Mouse (Mus musculus): ENCODE measurements around the gene Apol7a. TPM values are rescaled to one million over a fixed set of nuclear protein-coding genes. Genes with fewer than 3 reads are reported as not detected.

Apol7a gene
- total RNA-seq, 2 experiments from 2014 or later, result 0.17 to 0.34 TPM

- DNase-seq, result no peak
- intact Hi-C loops (cut with DNase I), result no loop called here
Measured at GRCm38 (mm10) chr15:77353764-77354163, 45.1 kb downstream of the Apol7a start.

GRCm38 (mm10) chr15:77352863-77353262 lies 46.0 kb downstream of the Apol7a start:
- intact Hi-C loops (cut with DNase I), result no loop called here
- DNase-seq, result no peak

GRCm38 (mm10) chr15:77350117-77350516 lies 48.8 kb downstream of the Apol7a start:
- no peak for DNase-seq
- intact Hi-C loops (cut with DNase I), result no loop called here

- DNase-seq, result no peak
- intact Hi-C loops (cut with DNase I), result no loop called here
Measured at GRCm38 (mm10) chr15:77348146-77348545, 50.8 kb downstream of the Apol7a start.

GRCm38 (mm10) chr15:77344127-77345125 lies 54.5 kb downstream of the Apol7a start:
- peak in 1 of 2 experiments; percentile 53 for DNase-seq
- intact Hi-C loops (cut with DNase I), result loop anchor here (5.0 kb wide), 1 partner anchor 317 kb away; no protein-coding TSS in a partner anchor

GRCm38 (mm10) chr15:77343527-77344091 lies 55.3 kb downstream of the Apol7a start:
- intact Hi-C loops (cut with DNase I), result loop anchor here (1.0 to 5.0 kb wide), 2 partner anchors 15 to 316 kb away; no protein-coding TSS in a partner anchor
- peak; percentile 85 to 90 for DNase-seq

GRCm38 (mm10) chr15:77342962-77343526 lies 55.9 kb downstream of the Apol7a start:
- intact Hi-C loops (cut with DNase I), result loop anchor here (1.0 to 5.0 kb wide), 2 partner anchors 15 to 316 kb away; no protein-coding TSS in a partner anchor
- no peak for DNase-seq

GRCm38 (mm10) chr15:77342005-77342404 lies 56.9 kb downstream of the Apol7a start:
- no peak for DNase-seq
- intact Hi-C loops (cut with DNase I), result loop anchor here (5.0 kb wide), 1 partner anchor 315 kb away; no protein-coding TSS in a partner anchor

- intact Hi-C loops (cut with DNase I), result loop anchor here (5.0 kb wide), 1 partner anchor 313 kb away; no protein-coding TSS in a partner anchor
- DNase-seq, result no peak
Measured at GRCm38 (mm10) chr15:77340581-77340980, 58.3 kb downstream of the Apol7a start.

GRCm38 (mm10) chr15:77338924-77339429 lies 59.9 kb downstream of the Apol7a start:
- DNase-seq, result no peak
- intact Hi-C loops (cut with DNase I), result no loop called here

GRCm38 (mm10) chr15:77338451-77338850 lies 60.5 kb downstream of the Apol7a start:
- intact Hi-C loops (cut with DNase I), result no loop called here
- DNase-seq, result no peak

Other genes with a start within 250 kb of the Apol7a start
- gene Rbfox2, start 92.1 kb downstream of the Apol7a start, total RNA-seq (2021), result 100 to 1,000 TPM; 134 to 153 TPM
- under 1 TPM in 1 of 2 experiments, not detected in 1; 0.17 TPM for gene Apol9a, start 12.0 kb upstream of the Apol7a start, total RNA-seq (2021)
- under 1 TPM in 1 of 2 experiments, not detected in 1; 0.29 TPM for gene Apol7b, start 48.4 kb upstream of the Apol7a start, total RNA-seq (2021)
- gene Apol10a, start 77.9 kb upstream of the Apol7a start, total RNA-seq (2021), result not detected
- not detected for gene Apol11a, start 109.2 kb upstream of the Apol7a start, total RNA-seq (2021)
- gene Apol7c, start 134.2 kb upstream of the Apol7a start, total RNA-seq (2021), result not detected
- gene 1700025B11Rik, start 162.8 kb upstream of the Apol7a start, total RNA-seq (2021), result not detected
- under 1 TPM; 0.22 to 0.36 TPM for gene Apol10b, start 197.0 kb upstream of the Apol7a start, total RNA-seq (2021)
- not detected for gene Gm36245, start 200.1 kb upstream of the Apol7a start, total RNA-seq (2021)
- gene Apol11b, start 244.2 kb upstream of the Apol7a start, total RNA-seq (2021), result under 1 TPM; 0.17 to 0.77 TPM

Data from heart, postnatal 10 days (tissue).